Mouse (Mus musculus): ENCODE data around the gene Lars2. TPM values are rescaled to one million over a fixed set of nuclear protein-coding genes. Genes with fewer than 3 reads are reported as not detected.

Lars2 gene
- polyA plus RNA-seq, 1 experiment from 2014 or later, result 1,403 TPM

GRCm38 (mm10) chr9:123503171-123503834, 136.6 kb downstream of the Lars2 start:
- no peaks in the 10 kb centered on the region for H3K4me1 ChIP-seq (ENCODE audit: control insufficient read depth, insufficient read depth, low read length)
- DNase-seq (no peak), ATAC-seq (ENCODE audit: low FRiP score, low TSS enrichment) (no peak)
- 81% methylated on average over 5 of the region's 5 CpGs for WGBS
- no peak overlapping the region for H3K4me2 ChIP-seq (ENCODE audit: low read length)
- no peak overlapping the region for H3K9ac ChIP-seq (replicated peaks; ENCODE audit: low read length)
- H3K4me3 ChIP-seq (replicated peaks; ENCODE audit: low read depth, low read length), result no peak overlapping the region
- no peaks in the 10 kb centered on the region for H3K9me3 ChIP-seq (ENCODE audit: control insufficient read depth, low read length)
- H3K27me3 ChIP-seq (ENCODE audit: control insufficient read depth, insufficient read depth, low read length), result no peaks in the 10 kb centered on the region
- no peaks in the 10 kb centered on the region for H3K36me3 ChIP-seq (ENCODE audit: control insufficient read depth, insufficient read depth, low read length)
- H3K27ac ChIP-seq (replicated peaks; ENCODE audit: low read depth, low read length), result no peak overlapping the region

GRCm38 (mm10) chr9:123504325-123504724, 137.6 kb downstream of the Lars2 start:
- peak; percentile 83 for DNase-seq
- Histone ChIP-seq H3K4me1 (ENCODE audit: control insufficient read depth, insufficient read depth, low read length) (no peaks in the 10 kb centered on the region), H3K9me3 (ENCODE audit: control insufficient read depth, low read length) (no peaks in the 10 kb centered on the region), H3K9ac (replicated peaks; ENCODE audit: low read length) (no peak overlapping the region), H3K27ac (replicated peaks; ENCODE audit: low read depth, low read length) (no peak overlapping the region), H3K27me3 (ENCODE audit: control insufficient read depth, insufficient read depth, low read length) (no peaks in the 10 kb centered on the region), H3K36me3 (ENCODE audit: control insufficient read depth, insufficient read depth, low read length) (no peaks in the 10 kb centered on the region), H3K4me3 (replicated peaks; ENCODE audit: low read depth, low read length) (no peak overlapping the region), H3K4me2 (ENCODE audit: low read length) (no peak overlapping the region)
- WGBS, result 13% methylated on average over 2 of the region's 2 CpGs
- 0 out of 2 replicates have a peak, but pooled peaks have one; percentile 57 for ATAC-seq (ENCODE audit: low FRiP score, low TSS enrichment)

- Histone ChIP-seq H3K9me3 (ENCODE audit: control insufficient read depth, low read length) (no peaks in the 10 kb centered on the region), H3K4me1 (ENCODE audit: control insufficient read depth, insufficient read depth, low read length) (no peaks in the 10 kb centered on the region), H3K4me2 (ENCODE audit: low read length) (no peak overlapping the region), H3K4me3 (replicated peaks; ENCODE audit: low read depth, low read length) (no peak overlapping the region), H3K9ac (replicated peaks; ENCODE audit: low read length) (no peak overlapping the region), H3K36me3 (ENCODE audit: control insufficient read depth, insufficient read depth, low read length) (no peaks in the 10 kb centered on the region), H3K27ac (replicated peaks; ENCODE audit: low read depth, low read length) (no peak overlapping the region), H3K27me3 (ENCODE audit: control insufficient read depth, insufficient read depth, low read length) (no peaks in the 10 kb centered on the region)
- no peak for ATAC-seq (ENCODE audit: low FRiP score, low TSS enrichment)
- DNase-seq, result no peak
- WGBS, result 94% methylated on average over 1 of the region's 1 CpGs
Observed at GRCm38 (mm10) chr9:123505598-123505997, 138.9 kb downstream of the Lars2 start.

DNA sequence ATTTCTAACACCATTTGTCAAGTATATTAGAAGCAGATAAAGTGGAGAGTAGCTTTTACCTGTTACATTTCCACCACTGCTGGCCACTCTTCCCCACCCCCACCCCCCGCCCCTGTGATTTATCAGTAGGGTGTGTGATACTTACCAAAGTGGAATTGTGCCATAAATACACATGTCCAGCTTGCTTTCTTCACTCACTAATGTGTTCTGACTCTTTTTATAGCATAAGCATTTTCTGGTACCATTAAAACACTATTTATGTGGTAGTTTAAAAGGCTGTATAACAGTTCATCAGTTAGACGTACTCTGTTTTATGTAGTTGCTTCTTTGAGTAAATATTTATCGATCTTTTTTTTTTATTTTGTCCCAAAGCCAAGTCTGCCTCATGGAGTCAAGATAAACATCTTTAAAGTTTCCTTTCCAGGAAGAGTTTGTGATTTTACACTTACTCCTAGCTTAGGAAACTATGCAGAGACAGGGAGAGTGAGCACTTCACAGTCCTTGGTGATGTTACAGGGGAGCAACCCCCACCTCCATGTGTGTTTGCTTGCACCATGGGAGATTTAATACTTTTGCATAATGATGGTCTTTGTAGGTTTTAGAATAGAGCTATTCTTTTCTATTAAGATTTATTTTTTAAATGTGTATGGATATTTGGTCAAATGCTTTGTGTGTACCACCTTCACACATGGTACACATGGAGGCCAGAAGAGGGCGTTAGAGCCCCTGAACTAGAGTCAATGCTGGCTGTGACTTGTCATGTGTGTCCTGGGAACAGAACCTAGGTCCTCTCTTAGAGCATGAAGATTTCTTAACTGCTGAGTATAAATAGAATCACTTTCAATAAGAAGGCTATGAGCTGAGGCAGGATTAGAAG, 139.8 kb downstream of the Lars2 start:
- no peak for DNase-seq
- H3K36me3 ChIP-seq (ENCODE audit: control insufficient read depth, insufficient read depth, low read length), result 0 out of 2 replicates have a peak, but pooled peaks cover 6% of the 10 kb centered on the region
- no peaks in the 10 kb centered on the region for H3K4me1 ChIP-seq (ENCODE audit: control insufficient read depth, insufficient read depth, low read length)
- 87% methylated on average over 4 of the region's 4 CpGs for WGBS
- no peak for ATAC-seq (ENCODE audit: low FRiP score, low TSS enrichment)
- H3K27me3 ChIP-seq (ENCODE audit: control insufficient read depth, insufficient read depth, low read length), result no peaks in the 10 kb centered on the region
- H3K4me2 ChIP-seq (ENCODE audit: low read length), result no peak overlapping the region
- no peak overlapping the region for H3K9ac ChIP-seq (replicated peaks; ENCODE audit: low read length)
- H3K9me3 ChIP-seq (ENCODE audit: control insufficient read depth, low read length), result no peaks in the 10 kb centered on the region
- no peak overlapping the region for H3K4me3 ChIP-seq (replicated peaks; ENCODE audit: low read depth, low read length)
- no peak overlapping the region for H3K27ac ChIP-seq (replicated peaks; ENCODE audit: low read depth, low read length)

DNA sequence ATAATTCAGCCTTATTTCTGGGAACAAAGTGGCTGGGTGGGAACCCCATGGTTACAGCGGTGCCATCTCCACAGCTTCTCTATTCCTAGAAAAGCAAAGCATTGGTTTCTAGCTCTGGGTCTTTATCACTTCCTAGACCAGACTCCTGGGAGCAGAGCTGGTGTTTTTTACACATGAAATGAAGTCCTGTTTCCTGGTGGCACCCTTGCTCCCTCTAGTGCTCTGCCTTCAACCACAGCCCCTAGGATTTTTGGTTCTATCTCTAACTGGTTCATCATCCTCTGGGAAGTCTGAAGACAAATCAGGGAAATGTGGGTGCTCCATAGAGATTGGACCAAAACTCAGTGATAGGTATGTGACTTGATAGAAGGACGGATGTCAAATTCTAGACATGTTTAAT, 140.7 kb downstream of the Lars2 start:
- Histone ChIP-seq H3K4me3 (replicated peaks; ENCODE audit: low read depth, low read length) (no peak overlapping the region), H3K36me3 (ENCODE audit: control insufficient read depth, insufficient read depth, low read length) (0 out of 2 replicates have a peak, but pooled peaks cover 6% of the 10 kb centered on the region), H3K9ac (replicated peaks; ENCODE audit: low read length) (no peak overlapping the region), H3K4me2 (ENCODE audit: low read length) (no peak overlapping the region), H3K27ac (replicated peaks; ENCODE audit: low read depth, low read length) (no peak overlapping the region), H3K27me3 (ENCODE audit: control insufficient read depth, insufficient read depth, low read length) (no peaks in the 10 kb centered on the region), H3K4me1 (ENCODE audit: control insufficient read depth, insufficient read depth, low read length) (no peaks in the 10 kb centered on the region), H3K9me3 (ENCODE audit: control insufficient read depth, low read length) (no peaks in the 10 kb centered on the region)
- 88% methylated on average over 2 of the region's 2 CpGs for WGBS
- ATAC-seq (ENCODE audit: low FRiP score, low TSS enrichment) (no peak), DNase-seq (no peak)

DNA sequence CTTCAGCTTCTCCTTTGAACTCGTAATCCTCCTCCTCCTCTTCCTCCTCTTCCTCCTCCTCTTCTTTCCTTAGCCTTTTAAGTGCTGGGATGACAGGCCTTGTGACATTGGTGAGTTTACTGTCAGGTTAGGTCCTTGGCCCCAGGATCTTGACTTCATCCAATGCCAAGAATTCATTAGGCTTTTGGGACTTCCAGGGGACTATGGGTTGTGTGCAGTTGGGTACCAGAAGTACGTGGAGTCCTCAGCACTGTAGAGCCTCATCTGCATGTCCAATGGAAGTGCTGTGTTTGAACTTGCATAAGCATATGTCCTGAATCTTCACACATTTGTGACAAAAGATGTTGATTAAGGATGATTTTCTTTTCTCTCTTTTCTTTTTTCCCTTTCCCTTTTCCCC, 142.3 kb downstream of the Lars2 start:
- no peak overlapping the region for H3K4me3 ChIP-seq (replicated peaks; ENCODE audit: low read depth, low read length)
- WGBS, result 88% methylated on average over 2 of the region's 2 CpGs
- ATAC-seq (ENCODE audit: low FRiP score, low TSS enrichment), result no peak

DNA sequence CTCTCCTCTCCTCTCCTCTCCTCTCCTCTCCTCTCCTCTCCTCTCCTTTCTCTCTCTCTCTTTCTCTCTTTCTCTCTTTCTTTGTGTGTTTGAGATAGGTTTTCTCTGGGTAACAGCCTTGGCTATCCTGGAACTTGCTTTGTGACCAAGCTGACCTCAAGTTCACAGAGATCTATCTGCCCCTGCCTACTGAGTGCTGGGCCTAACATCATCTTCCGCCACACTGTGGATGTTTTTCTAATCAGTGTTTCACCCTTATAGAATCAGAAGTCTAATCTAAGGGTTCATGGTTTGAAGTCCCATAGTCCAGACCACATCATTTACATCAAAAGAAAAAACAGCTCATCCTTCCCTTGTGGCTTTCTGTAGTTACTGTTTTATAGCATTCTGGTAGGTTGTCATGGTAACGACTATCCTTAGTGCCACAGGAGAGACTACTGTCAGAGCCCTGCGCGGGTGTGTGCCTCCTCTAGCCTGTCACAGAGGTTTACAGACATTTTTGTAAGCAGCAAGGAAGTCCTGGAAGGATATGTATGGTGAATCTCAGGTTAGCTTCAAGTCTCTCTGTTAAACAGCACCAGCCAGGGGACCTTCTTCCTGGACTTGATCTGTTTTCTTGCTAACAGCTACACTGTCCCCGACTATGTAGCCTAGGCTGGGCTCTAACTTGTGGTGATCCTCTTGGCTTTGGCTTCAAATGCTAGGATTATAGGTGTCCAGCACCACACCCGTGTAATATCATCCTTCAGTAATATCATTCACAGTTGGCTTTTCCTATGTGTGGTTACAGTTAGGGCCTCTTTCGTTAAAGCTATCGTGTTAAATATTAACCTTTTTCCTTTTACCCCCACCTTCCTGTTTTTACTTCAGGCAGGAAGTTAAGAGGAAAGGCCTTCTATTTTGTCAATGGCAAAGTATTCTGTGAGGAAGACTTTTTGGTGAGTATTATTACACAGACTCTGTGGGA, 143.2 kb downstream of the Lars2 start:
- Histone ChIP-seq H3K4me2 (ENCODE audit: low read length) (no peak overlapping the region), H3K27ac (replicated peaks; ENCODE audit: low read depth, low read length) (peak overlapping the region; percentile 53), H3K4me3 (replicated peaks; ENCODE audit: low read depth, low read length) (no peak overlapping the region), H3K9ac (replicated peaks; ENCODE audit: low read length) (no peak overlapping the region), H3K36me3 (ENCODE audit: control insufficient read depth, insufficient read depth, low read length) (0 out of 2 replicates have a peak, but pooled peaks cover 6% of the 10 kb centered on the region), H3K9me3 (ENCODE audit: control insufficient read depth, low read length) (no peaks in the 10 kb centered on the region), H3K4me1 (ENCODE audit: control insufficient read depth, insufficient read depth, low read length) (no peaks in the 10 kb centered on the region), H3K27me3 (ENCODE audit: control insufficient read depth, insufficient read depth, low read length) (no peaks in the 10 kb centered on the region)
- 79% methylated on average over 8 of the region's 8 CpGs for WGBS
- ATAC-seq (ENCODE audit: low FRiP score, low TSS enrichment) (no peak; the same call in 1 of the 2 replicates), DNase-seq (peak; percentile 71)

More for the DNA sequence above, 142.3 kb downstream of the Lars2 start:
- no peak overlapping the region for H3K9ac ChIP-seq (replicated peaks; ENCODE audit: low read length)
- H3K9me3 ChIP-seq (ENCODE audit: control insufficient read depth, low read length), result no peaks in the 10 kb centered on the region
- DNase-seq, result no peak
- no peak overlapping the region for H3K4me2 ChIP-seq (ENCODE audit: low read length)
- no peak overlapping the region for H3K27ac ChIP-seq (replicated peaks; ENCODE audit: low read depth, low read length)
- H3K36me3 ChIP-seq (ENCODE audit: control insufficient read depth, insufficient read depth, low read length), result 0 out of 2 replicates have a peak, but pooled peaks cover 6% of the 10 kb centered on the region
- no peaks in the 10 kb centered on the region for H3K4me1 ChIP-seq (ENCODE audit: control insufficient read depth, insufficient read depth, low read length)
- H3K27me3 ChIP-seq (ENCODE audit: control insufficient read depth, insufficient read depth, low read length), result no peaks in the 10 kb centered on the region

DNA sequence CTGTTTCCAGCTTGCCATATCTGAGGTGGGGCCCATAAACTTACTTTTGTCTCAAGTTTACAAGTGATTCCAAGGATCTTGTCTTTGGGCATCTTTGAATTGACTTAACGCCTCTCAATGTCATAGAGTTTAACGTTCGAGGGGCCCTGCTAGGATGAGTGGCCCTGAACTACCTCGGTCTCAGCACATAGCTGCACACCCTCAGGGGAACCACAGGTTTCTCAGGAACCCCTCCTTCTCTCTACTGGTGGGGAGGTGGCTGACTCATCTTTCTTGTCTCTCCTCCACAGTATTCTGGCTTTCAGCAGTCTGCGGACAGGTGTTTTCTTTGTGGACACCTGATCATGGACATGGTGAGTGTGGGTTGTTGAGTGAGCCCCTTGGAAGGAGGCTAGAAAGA, 144.2 kb downstream of the Lars2 start:
- Histone ChIP-seq H3K4me1 (ENCODE audit: control insufficient read depth, insufficient read depth, low read length) (no peaks in the 10 kb centered on the region), H3K4me3 (replicated peaks; ENCODE audit: low read depth, low read length) (no peak overlapping the region), H3K9ac (replicated peaks; ENCODE audit: low read length) (no peak overlapping the region), H3K27me3 (ENCODE audit: control insufficient read depth, insufficient read depth, low read length) (no peaks in the 10 kb centered on the region), H3K27ac (replicated peaks; ENCODE audit: low read depth, low read length) (no peak overlapping the region), H3K9me3 (ENCODE audit: control insufficient read depth, low read length) (no peaks in the 10 kb centered on the region), H3K36me3 (ENCODE audit: control insufficient read depth, insufficient read depth, low read length) (0 out of 2 replicates have a peak, but pooled peaks cover 6% of the 10 kb centered on the region), H3K4me2 (ENCODE audit: low read length) (no peak overlapping the region)
- ATAC-seq (ENCODE audit: low FRiP score, low TSS enrichment) (no peak), DNase-seq (no peak)
- 96% methylated on average over 5 of the region's 5 CpGs for WGBS
